Mouse (Mus musculus): ENCODE results near the gene Plcb3. TPM values are rescaled to one million over a fixed set of nuclear protein-coding genes. Genes with fewer than 3 reads are reported as not detected.

Gene Plcb3
- polyA plus RNA-seq, 1 experiment, result 35.5 TPM

DNA sequence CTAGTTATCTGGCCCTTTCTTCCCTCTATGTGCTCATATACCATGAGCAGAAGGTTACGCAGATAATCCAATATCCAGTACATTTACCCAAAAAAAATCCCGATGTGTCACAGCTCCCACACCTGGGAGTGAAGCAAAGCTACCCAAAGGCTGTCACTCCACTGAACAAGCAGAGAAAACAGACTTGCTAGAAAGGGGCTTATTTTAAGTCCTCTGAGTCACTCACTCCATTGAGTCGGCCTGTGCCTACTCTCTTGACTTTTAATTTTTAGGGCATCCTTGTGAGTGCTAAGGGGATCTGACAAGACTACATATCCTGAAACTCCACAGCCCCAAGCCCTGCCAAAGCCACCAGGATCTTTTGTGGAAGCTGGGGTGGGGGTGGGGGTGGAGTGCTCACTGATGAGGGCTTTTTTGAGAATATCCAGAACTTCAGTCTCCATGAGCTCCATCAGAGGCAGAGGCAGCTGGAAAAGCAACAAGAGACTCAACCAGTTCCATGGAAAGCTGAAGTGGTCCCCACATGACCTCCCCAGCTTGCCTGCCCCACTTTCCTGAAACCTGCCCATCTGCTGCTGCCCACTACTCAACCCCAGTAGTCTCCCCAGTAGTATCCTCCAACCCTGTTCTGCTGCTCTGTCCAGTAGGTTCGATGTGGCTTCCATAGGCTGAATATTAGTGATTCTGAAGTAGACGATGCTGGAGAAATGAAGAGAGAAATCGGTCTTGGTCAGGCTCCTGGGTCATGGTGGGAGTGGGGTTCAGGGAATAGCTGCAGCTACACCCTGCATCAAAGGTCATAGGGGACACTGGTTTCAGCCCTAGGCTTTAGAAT is 53.2 kb downstream of the Plcb3 start:
- Histone ChIP-seq H3K4me3 (ENCODE audit: control insufficient read depth, insufficient read depth, low read length) (no peak overlapping the region), H3K4me1 (replicated peaks; ENCODE audit: control insufficient read depth, insufficient read depth, low read length) (peaks cover 30% of the 10 kb centered on the region), H3K27ac (ENCODE audit: control insufficient read depth, insufficient read depth, low read length) (no peak overlapping the region), H3K36me3 (ENCODE audit: control insufficient read depth, insufficient read depth, low read length) (no peaks in the 10 kb centered on the region), H3K27me3 (ENCODE audit: control insufficient read depth, insufficient read depth, low read length) (peaks cover 20% of the 10 kb centered on the region; the same call in 1 of the 2 replicates)
- DNase-seq, result no peak
- 84% methylated on average over 6 of the region's 6 CpGs for WGBS
- no peak for TF ChIP-seq CTCF (IDR thresholded peaks at IDR 0.05; ENCODE audit: borderline replicate concordance, control insufficient read depth, extremely low read depth, insufficient read depth, low read length, poor library complexity)
- no peak for TF ChIP-seq POLR2A (IDR thresholded peaks at IDR 0.05; ENCODE audit: control insufficient read depth, extremely low read depth, insufficient read depth, low read length, poor library complexity)

- Histone ChIP-seq H3K4me1 (replicated peaks; ENCODE audit: control insufficient read depth, insufficient read depth, low read length) (peaks cover 30% of the 10 kb centered on the region), H3K27ac (ENCODE audit: control insufficient read depth, insufficient read depth, low read length) (no peak within 1 kb of the TSS), H3K36me3 (ENCODE audit: control insufficient read depth, insufficient read depth, low read length) (no peaks in the 10 kb centered on the region), H3K27me3 (ENCODE audit: control insufficient read depth, insufficient read depth, low read length) (peaks cover 16% of the 10 kb centered on the region; the same call in 1 of the 2 replicates), H3K4me3 (ENCODE audit: control insufficient read depth, insufficient read depth, low read length) (peak within 1 kb of the TSS; percentile 55)
- DNase-seq, result peak; percentile 100
- WGBS, result under 1% methylated on average over 65 of the region's 66 CpGs
- TF ChIP-seq CTCF (IDR thresholded peaks at IDR 0.05; ENCODE audit: borderline replicate concordance, control insufficient read depth, extremely low read depth, insufficient read depth, low read length, poor library complexity) (peak; percentile 74), POLR2A (IDR thresholded peaks at IDR 0.05; ENCODE audit: control insufficient read depth, extremely low read depth, insufficient read depth, low read length, poor library complexity) (peak; percentile 86)
These were observed 54.4 kb downstream of the Plcb3 start, which contains the start of gene Esrra for GRCm38 (mm10) chr19:6921647-6922567. Gene Esrra, minus strand, starts transcription at chr19:6921813.

- H3K27me3 ChIP-seq (ENCODE audit: control insufficient read depth, insufficient read depth, low read length), result peaks cover 15% of the 10 kb centered on the region; the same call in 1 of the 2 replicates
- DNase-seq, result peak; percentile 74
- TF ChIP-seq POLR2A (IDR thresholded peaks at IDR 0.05; ENCODE audit: control insufficient read depth, extremely low read depth, insufficient read depth, low read length, poor library complexity), result no peak
- no peak for TF ChIP-seq CTCF (IDR thresholded peaks at IDR 0.05; ENCODE audit: borderline replicate concordance, control insufficient read depth, extremely low read depth, insufficient read depth, low read length, poor library complexity)
- H3K27ac ChIP-seq (ENCODE audit: control insufficient read depth, insufficient read depth, low read length), result no peak overlapping the region
- no peaks in the 10 kb centered on the region for H3K36me3 ChIP-seq (ENCODE audit: control insufficient read depth, insufficient read depth, low read length)
- peak overlapping the region; percentile 55 for H3K4me3 ChIP-seq (ENCODE audit: control insufficient read depth, insufficient read depth, low read length)
- peaks cover 30% of the 10 kb centered on the region for H3K4me1 ChIP-seq (replicated peaks; ENCODE audit: control insufficient read depth, insufficient read depth, low read length)
- 1% methylated on average over 48 of the region's 48 CpGs for WGBS
These were observed 55.3 kb downstream of the Plcb3 start for GRCm38 (mm10) chr19:6920741-6921636.

DNA sequence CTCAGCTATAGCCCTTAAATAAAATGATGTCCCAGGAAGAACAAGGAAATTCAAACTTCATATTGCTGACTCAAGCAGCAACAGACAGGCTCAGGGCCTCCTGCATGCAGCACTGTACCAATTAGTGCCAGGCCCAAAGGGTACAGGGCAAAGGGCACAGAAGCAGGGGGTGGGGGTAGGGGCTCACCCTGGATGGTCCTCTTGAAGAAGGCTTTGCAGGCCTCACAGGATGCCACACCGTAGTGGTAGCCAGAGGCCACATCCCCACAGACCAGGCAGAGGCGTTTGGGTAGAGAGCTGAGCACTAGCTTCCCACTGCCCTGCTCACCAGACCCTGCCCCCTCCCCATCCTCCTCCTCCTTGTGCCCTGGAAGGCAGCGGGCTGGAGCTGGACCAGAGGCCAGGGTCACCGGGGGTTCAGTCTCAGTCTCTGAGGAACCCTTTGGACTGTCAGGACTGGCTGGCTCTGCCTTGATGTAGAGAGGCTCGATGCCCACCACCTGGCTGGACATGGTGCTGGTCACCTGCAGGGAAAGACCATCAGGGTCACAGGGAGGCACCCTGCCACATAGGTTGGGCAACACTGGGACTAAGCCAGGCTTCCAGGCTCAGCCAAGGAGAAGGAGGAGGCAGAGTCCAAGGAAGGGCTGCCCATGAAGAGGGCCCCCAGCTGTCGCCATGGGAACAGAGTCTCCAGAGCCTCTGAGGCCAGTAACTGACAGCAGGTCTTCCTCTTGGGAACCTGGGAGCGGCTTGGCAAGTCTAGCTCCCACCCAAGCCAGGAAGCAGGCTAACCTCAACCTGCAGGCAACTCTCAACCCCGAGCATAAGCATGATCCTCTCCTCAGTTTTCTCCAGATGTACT is 56.2 kb downstream of the Plcb3 start:
- TF ChIP-seq POLR2A (IDR thresholded peaks at IDR 0.05; ENCODE audit: control insufficient read depth, extremely low read depth, insufficient read depth, low read length, poor library complexity) (no peak), CTCF (IDR thresholded peaks at IDR 0.05; ENCODE audit: borderline replicate concordance, control insufficient read depth, extremely low read depth, insufficient read depth, low read length, poor library complexity) (no peak)
- WGBS, result 72% methylated on average over 8 of the region's 8 CpGs
- no peak overlapping the region for H3K27ac ChIP-seq (ENCODE audit: control insufficient read depth, insufficient read depth, low read length)

GRCm38 (mm10) chr19:6919431-6919830 is 56.8 kb downstream of the Plcb3 start:
- no peak for TF ChIP-seq CTCF (IDR thresholded peaks at IDR 0.05; ENCODE audit: borderline replicate concordance, control insufficient read depth, extremely low read depth, insufficient read depth, low read length, poor library complexity)
- no peak for TF ChIP-seq POLR2A (IDR thresholded peaks at IDR 0.05; ENCODE audit: control insufficient read depth, extremely low read depth, insufficient read depth, low read length, poor library complexity)
- no peak overlapping the region for H3K27ac ChIP-seq (ENCODE audit: control insufficient read depth, insufficient read depth, low read length)
- no peaks in the 10 kb centered on the region for H3K27me3 ChIP-seq (ENCODE audit: control insufficient read depth, insufficient read depth, low read length)
- peaks cover 17% of the 10 kb centered on the region for H3K4me1 ChIP-seq (replicated peaks; ENCODE audit: control insufficient read depth, insufficient read depth, low read length)
- no peak for DNase-seq
- H3K4me3 ChIP-seq (ENCODE audit: control insufficient read depth, insufficient read depth, low read length), result no peak overlapping the region
- no peaks in the 10 kb centered on the region for H3K36me3 ChIP-seq (ENCODE audit: control insufficient read depth, insufficient read depth, low read length)

More for the DNA sequence above, 56.2 kb downstream of the Plcb3 start:
- peaks cover 6% of the 10 kb centered on the region; the same call in 1 of the 2 replicates for H3K27me3 ChIP-seq (ENCODE audit: control insufficient read depth, insufficient read depth, low read length)
- H3K4me1 ChIP-seq (replicated peaks; ENCODE audit: control insufficient read depth, insufficient read depth, low read length), result peaks cover 24% of the 10 kb centered on the region
- no peak for DNase-seq
- no peaks in the 10 kb centered on the region for H3K36me3 ChIP-seq (ENCODE audit: control insufficient read depth, insufficient read depth, low read length)
- no peak overlapping the region for H3K4me3 ChIP-seq (ENCODE audit: control insufficient read depth, insufficient read depth, low read length)

All from thymus, adult 2 months (tissue).